Mouse (Mus musculus) neural tube, embryonic 12.5 days (tissue): Measurements from ENCODE around the gene Irf2bpl. TPM values are rescaled to one million over a fixed set of nuclear protein-coding genes. Genes with fewer than 3 reads are reported as not detected.

ENCODE experiments used
- ATAC-seq: fragments of 200-750 bp; cut with Nextera tagmentation; 2 replicates; pipeline ENCODE4 v1.8.0; 2017; ENCODE audit warnings: low read depth, mild to moderate bottlenecking, moderate TSS enrichment, moderate library complexity; ENCODE audit not compliant: low FRiP score
- H3K27ac ChIP-seq: fragments of 300-500 bp; sonication (generic); 2 replicates; pipeline ENCODE4 v1.5.1; 2016
- H3K27me3 ChIP-seq: fragments of 300-500 bp; sonication (generic); replicated peaks from 2 replicates; pipeline ENCODE4 v1.6.1; 2016; ENCODE audit warnings: mild to moderate bottlenecking
- H3K36me3 ChIP-seq: fragments of 300-500 bp; sonication (generic); 2 replicates; pipeline ENCODE4 v1.6.1; 2016; ENCODE audit warnings: mild to moderate bottlenecking
- H3K4me1 ChIP-seq: fragments of 300-500 bp; sonication (generic); 2 replicates; pipeline ENCODE4 v1.6.1; 2016
- H3K4me2 ChIP-seq: fragments of 300-500 bp; sonication (generic); replicated peaks from 2 replicates; pipeline ENCODE4 v1.6.1; 2016; ENCODE audit warnings: mild to moderate bottlenecking
- H3K4me3 ChIP-seq: fragments of 300-500 bp; sonication (generic); 2 replicates; pipeline ENCODE4 v1.5.1; 2016
- H3K9ac ChIP-seq: fragments of 300-500 bp; sonication (generic); 2 replicates; pipeline ENCODE4 v1.6.1; 2016; ENCODE audit warnings: mild to moderate bottlenecking
- H3K9me3 ChIP-seq: fragments of 300-500 bp; sonication (generic); 2 replicates; pipeline ENCODE4 v1.6.1; 2016; ENCODE audit warnings: mild to moderate bottlenecking
- WGBS: fragments of 180-500 bp; shearing (Covaris S2); methylation state at CpG from one replicate; pipeline ENCODE4 v1.1.7; 2016; 5-methylcytosine and 5-hydroxymethylcytosine counted together
- polyA plus RNA-seq: library from polyadenylated mRNA; unstranded; fragments of >200 nt; fragmentation: Nextera tagmentation; extraction: Ambion mirVana; gene quantifications from 2 replicates; pipeline ENCODE4 v1.2.1, GENCODE M21; 2016

The Irf2bpl gene
- polyA plus RNA-seq, 1 experiment from 2014 or later, result 57.2 TPM

DNA sequence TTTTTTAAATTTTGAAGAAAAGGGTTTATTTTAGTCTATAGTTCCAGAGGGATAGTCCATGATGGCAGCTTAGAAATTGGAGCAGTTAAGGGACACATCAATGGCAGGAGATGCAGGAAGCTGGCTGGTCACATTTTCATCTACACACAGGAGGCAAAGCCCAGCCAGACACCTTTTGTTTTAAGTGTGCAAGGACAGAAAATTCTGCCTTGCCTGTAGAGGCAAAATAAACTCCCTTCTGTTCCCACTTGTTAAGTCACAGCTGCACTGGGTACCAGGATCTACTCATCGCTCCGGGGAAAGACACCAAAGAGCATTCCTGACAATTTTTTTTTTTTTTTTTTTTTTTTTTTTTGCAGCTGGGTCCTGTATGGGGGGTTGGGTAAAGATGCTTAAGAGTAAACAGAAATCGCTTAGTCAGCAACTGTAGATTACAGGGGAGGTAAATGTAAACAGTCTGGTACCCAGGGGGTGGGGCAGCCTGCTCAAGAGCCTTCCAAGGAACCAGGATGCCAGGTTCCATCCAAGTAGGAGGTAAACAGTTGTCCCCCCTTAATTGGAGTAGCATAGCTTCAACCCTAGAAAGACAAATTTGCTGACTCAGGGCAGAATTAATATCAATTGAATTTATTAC lies 4.4 kb downstream of the Irf2bpl start:
- Histone ChIP-seq H3K27ac (no peak overlapping the region), H3K4me1 (peaks cover 40% of the 10 kb centered on the region), H3K9ac (no peak overlapping the region), H3K27me3 (peaks cover 3% of the 10 kb centered on the region; the same call in 1 of the 2 replicates), H3K4me2 (peak overlapping the region; percentile 87), H3K4me3 (no peak overlapping the region), H3K36me3 (no peaks in the 10 kb centered on the region), H3K9me3 (no peaks in the 10 kb centered on the region)
- WGBS, result 75% methylated on average over 3 of the region's 3 CpGs
- ATAC-seq, result no peak

DNA sequence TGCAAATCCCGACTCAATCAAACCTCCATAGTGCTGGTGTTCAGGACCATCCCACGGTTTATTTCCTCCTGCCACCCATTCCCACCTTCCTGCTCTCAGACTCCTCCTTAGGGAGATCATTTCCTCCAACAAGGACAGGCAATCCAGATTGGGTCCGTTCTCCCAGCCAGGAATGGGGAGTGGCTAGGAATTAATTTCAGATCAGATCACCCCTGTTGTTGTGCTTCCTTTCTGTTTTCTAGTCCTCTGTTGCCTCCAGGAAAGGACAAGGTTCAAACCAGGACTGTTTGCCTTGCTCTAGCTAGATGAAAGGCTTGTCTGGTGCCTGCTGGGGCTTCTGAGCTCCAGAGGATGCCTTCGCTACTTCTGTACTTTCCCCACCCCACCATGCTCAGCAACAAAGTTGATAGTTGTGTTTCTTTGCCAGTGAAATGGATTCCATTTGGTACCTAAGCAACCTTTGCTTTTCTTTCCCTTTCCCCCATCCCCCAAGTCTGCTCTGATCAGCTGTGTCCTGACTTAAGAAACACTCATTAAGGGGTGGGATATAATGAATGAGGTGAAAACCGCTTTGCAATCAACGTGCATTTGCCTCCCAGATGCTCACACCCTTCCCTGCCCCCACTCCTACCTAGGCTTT lies 5.0 kb downstream of the Irf2bpl start:
- no peak for ATAC-seq
- H3K36me3 ChIP-seq, result no peaks in the 10 kb centered on the region
- H3K9ac ChIP-seq, result no peak overlapping the region
- H3K27me3 ChIP-seq, result peaks cover 3% of the 10 kb centered on the region; the same call in 1 of the 2 replicates
- H3K27ac ChIP-seq, result 0 out of 2 replicates have a peak overlapping the region, but pooled peaks have one; percentile 20
- H3K4me1 ChIP-seq, result peaks cover 36% of the 10 kb centered on the region
- H3K4me3 ChIP-seq, result no peak overlapping the region
- H3K9me3 ChIP-seq, result no peaks in the 10 kb centered on the region
- peak overlapping the region; percentile 87 for H3K4me2 ChIP-seq
- 55% methylated on average over 6 of the region's 6 CpGs for WGBS

DNA sequence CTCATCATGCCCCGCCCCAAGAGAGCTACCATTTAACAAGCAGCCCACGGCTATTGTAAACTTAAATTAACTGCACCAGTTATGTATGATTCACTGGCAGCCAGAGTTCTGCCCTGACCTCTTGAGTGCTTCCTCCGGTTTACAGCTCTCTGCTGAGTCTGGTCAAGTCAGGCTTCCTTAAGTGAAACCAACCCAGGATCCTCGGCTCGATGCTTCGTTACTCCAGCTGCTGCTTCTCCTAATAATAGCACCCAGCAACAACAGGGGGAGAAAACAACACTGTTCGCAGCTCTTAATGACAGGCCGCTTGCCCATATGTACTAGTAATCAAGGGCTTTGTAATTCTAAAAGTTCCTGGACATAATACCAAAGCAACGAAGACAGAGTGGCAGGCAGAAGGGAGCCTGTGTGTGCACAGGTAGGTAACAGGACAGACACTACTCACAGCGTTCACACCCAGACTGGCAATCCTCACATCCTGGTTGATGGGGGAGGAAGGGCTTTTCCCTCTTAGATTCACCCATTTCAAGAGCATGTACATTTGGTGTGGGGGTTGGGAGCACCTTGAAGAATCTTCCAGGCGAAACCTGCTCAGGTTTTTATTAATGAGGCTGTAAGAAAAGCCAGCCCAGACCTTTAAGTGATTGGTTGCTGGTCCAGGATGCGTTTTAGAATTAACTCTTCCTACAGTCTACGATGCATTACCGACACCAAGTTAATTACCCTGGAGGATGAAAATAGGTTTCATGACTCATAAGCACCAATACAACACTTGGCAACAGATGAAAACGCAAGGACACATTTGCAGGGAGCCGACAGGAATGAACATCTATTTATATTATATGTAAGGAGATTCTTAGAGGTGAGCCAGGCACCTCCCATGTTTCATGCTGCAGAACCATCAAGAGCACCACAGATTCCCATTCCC lies 5.9 kb downstream of the Irf2bpl start:
- peak overlapping the region; percentile 87; the same call in 1 of the 2 replicates for H3K4me2 ChIP-seq
- 61% methylated on average over 16 of the region's 16 CpGs for WGBS
- H3K27me3 ChIP-seq, result peaks cover 3% of the 10 kb centered on the region; the same call in 1 of the 2 replicates
- H3K36me3 ChIP-seq, result no peaks in the 10 kb centered on the region
- H3K9me3 ChIP-seq, result no peaks in the 10 kb centered on the region
- H3K9ac ChIP-seq, result no peak overlapping the region
- H3K4me1 ChIP-seq, result peaks cover 34% of the 10 kb centered on the region
- no peak for ATAC-seq
- H3K4me3 ChIP-seq, result no peak overlapping the region
- H3K27ac ChIP-seq, result 0 out of 2 replicates have a peak overlapping the region, but pooled peaks have one; percentile 20

DNA sequence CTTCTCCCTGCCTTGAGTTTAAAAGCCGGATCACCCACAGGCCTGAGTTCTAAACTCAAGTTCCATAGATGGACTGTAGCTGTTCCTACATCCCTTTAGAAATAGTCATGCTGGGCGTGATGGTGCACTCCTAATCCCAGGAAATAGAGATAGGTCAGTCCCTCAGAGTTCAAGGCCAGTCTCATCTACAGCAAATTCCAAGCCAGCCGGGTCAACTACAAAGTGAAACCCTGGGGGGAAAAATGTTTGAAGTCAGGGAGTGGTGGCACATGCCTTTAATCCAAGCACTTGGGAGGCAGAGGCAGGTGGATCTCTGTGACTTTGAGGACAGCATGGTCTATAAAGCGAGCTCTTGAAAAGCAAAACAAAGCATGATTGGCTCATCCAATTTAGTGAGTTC lies 7.6 kb downstream of the Irf2bpl start:
- Histone ChIP-seq H3K9ac (no peak overlapping the region), H3K27me3 (no peaks in the 10 kb centered on the region; the same call in 1 of the 2 replicates), H3K4me2 (no peak overlapping the region), H3K27ac (no peak overlapping the region), H3K4me3 (no peak overlapping the region), H3K36me3 (no peaks in the 10 kb centered on the region), H3K9me3 (no peaks in the 10 kb centered on the region), H3K4me1 (peaks cover 25% of the 10 kb centered on the region)
- no peak for ATAC-seq
- 91% methylated on average over 4 of the region's 4 CpGs for WGBS

DNA sequence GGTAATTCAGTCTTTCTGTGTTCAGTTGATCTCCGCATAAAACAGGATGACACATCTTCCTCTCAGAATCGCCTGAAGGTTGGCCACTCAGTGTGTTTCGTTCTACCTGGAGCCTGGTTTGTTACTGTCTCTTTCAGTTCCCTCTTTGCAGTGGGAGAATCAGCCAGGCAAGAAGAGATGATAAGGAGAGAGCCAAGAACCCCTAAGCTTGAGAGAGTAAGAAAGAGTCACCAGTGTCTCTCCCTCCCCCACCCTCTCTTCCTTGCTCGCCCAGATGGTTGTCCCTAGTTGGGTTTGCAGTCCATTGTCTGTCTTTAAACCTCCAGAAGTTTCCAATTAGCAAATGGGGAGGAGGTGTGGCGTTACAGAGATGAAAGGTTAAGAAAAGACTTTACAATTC lies 8.5 kb downstream of the Irf2bpl start:
- no peak overlapping the region for H3K27ac ChIP-seq
- no peaks in the 10 kb centered on the region for H3K9me3 ChIP-seq
- H3K27me3 ChIP-seq, result no peaks in the 10 kb centered on the region; the same call in 1 of the 2 replicates
- no peak for ATAC-seq
- peaks cover 20% of the 10 kb centered on the region for H3K4me1 ChIP-seq
- H3K4me2 ChIP-seq, result no peak overlapping the region
- no peaks in the 10 kb centered on the region for H3K36me3 ChIP-seq
- H3K4me3 ChIP-seq, result no peak overlapping the region
- WGBS, result 81% methylated on average over 5 of the region's 5 CpGs
- no peak overlapping the region for H3K9ac ChIP-seq

DNA sequence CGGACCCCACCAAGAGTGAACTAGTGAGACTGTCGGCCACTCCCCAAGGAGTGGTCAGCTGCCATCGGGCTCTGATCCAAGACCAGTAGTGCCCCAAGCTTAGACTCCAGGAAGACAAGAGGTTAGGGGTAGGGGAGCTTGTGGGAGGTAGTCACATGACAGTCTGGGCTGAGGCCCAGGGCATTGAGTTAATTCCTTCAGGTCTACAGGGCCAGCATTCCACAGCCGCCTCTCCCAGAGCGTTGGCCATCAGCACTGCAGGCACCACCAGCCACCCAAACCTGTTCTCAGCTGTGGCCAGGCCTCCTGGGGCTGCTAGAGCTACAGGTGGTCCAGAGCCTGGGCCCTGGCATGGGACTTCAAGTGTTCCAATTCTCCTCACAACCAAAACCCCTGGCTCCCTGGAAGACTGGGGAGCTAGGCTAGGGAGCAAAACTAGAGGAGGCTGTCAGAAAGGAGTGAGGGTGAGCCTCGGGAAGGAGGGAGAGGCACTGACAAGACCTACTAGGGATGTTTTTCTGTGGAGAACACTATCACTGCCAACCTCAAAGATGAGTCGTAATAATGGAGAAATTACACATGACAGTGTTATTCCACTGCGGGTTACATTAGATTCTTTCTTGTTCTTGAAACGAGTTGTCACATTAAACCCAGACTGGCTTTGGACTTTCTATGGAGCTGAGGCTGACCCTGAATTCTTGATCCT lies 12.1 kb downstream of the Irf2bpl start:
- H3K4me3 ChIP-seq, result no peak overlapping the region
- 81% methylated on average over 9 of the region's 9 CpGs for WGBS
- 0 out of 2 replicates have a peak, but pooled peaks cover under 1% of the 10 kb centered on the region for H3K4me1 ChIP-seq
- H3K27ac ChIP-seq, result no peak overlapping the region
- no peak overlapping the region for H3K4me2 ChIP-seq
- no peak for ATAC-seq
- peaks cover 4% of the 10 kb centered on the region; the same call in 1 of the 2 replicates for H3K9me3 ChIP-seq
- H3K27me3 ChIP-seq, result peaks cover 4% of the 10 kb centered on the region; the same call in 1 of the 2 replicates
- H3K9ac ChIP-seq, result no peak overlapping the region
- no peaks in the 10 kb centered on the region for H3K36me3 ChIP-seq

DNA sequence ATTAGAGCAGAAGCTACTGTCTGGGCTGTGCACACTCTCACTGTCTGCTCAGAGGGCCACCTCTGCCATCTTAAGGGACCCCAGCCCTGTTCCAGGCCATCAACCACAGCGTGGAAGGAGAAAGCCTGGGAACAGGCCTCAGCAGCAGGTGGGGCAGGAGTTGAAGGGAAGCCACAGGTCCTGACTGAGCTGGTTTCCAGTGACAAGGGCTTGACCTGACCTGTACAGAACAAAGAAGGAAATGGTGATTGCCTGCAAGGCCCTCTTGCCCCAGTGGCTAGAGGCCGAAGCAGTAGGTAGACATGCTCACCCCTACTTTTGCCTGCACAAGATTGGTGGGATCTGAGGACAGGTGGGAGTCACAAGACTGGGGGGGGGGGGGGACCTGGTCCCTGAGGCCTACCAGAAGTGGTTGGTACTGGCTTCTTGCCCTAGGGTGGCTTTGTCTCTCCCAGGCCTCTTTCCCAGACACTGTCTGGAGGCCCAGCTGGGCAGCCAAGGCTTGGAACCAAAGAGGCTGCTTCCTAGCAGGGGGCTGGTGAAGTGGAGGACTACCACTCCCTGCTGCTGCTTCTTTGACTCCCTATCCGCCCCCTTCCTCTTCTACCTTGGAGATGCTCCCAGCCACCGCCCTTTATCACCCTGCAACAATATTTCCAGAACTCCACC lies 12.8 kb downstream of the Irf2bpl start:
- Histone ChIP-seq H3K9ac (no peak overlapping the region), H3K9me3 (peaks cover 4% of the 10 kb centered on the region; the same call in 1 of the 2 replicates), H3K4me3 (no peak overlapping the region), H3K4me1 (0 out of 2 replicates have a peak, but pooled peaks cover 3% of the 10 kb centered on the region), H3K36me3 (no peaks in the 10 kb centered on the region), H3K27ac (no peak overlapping the region), H3K4me2 (no peak overlapping the region), H3K27me3 (peaks cover 4% of the 10 kb centered on the region; the same call in 1 of the 2 replicates)
- 87% methylated on average over 4 of the region's 4 CpGs for WGBS
- ATAC-seq, result no peak

DNA sequence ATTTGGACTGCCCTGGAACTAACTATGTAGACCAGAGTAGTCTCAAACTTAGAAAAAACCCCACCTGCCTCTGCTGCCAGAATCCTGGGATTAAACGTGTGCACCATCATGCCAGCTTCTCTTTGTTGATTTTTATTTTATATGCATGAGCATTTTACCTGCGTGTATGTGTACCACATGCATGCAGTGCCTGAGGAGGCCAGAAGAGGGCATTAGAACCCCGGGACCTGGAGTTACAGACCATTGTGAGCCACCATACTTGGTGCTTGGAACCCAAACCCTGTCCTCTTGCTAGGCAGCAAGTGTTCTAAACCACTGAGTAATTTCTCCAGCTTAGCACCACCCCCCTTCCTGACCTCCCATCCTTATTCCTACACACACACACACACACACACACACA lies 13.6 kb downstream of the Irf2bpl start:
- ATAC-seq, result no peak
- H3K36me3 ChIP-seq, result no peaks in the 10 kb centered on the region
- no peak overlapping the region for H3K27ac ChIP-seq
- no peak overlapping the region for H3K4me3 ChIP-seq
- H3K9me3 ChIP-seq, result peaks cover 4% of the 10 kb centered on the region; the same call in 1 of the 2 replicates
- H3K27me3 ChIP-seq, result 0 out of 2 replicates have a peak, but pooled peaks cover 4% of the 10 kb centered on the region
- H3K9ac ChIP-seq, result no peak overlapping the region
- no peak overlapping the region for H3K4me2 ChIP-seq
- 0 out of 2 replicates have a peak, but pooled peaks cover 3% of the 10 kb centered on the region for H3K4me1 ChIP-seq
- WGBS, result 87% methylated on average over 3 of the region's 3 CpGs

DNA sequence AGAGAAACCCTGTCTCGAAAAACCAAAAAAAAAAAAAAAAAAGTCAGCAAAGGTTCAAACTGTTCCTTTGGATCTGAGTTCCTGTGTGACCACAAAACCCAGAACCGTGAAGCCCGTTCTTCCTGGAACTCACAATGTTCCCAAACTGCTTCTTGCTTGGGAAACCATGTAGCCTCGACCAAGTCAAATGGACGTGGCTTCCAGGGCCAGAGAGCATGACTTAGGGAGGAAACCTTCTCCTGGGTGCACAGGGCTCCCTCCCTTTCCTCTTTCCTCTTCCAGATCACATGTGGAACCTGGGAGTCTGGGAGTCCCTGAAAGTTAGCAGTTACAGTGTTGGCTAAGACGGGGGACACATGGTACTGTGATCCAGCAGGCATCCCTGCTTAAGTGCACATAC lies 14.8 kb downstream of the Irf2bpl start:
- H3K27me3 ChIP-seq, result 0 out of 2 replicates have a peak, but pooled peaks cover 4% of the 10 kb centered on the region
- H3K9me3 ChIP-seq, result peaks cover 4% of the 10 kb centered on the region; the same call in 1 of the 2 replicates
- H3K27ac ChIP-seq, result no peak overlapping the region
- no peak for ATAC-seq
- 0 out of 2 replicates have a peak, but pooled peaks cover 3% of the 10 kb centered on the region for H3K4me1 ChIP-seq
- 89% methylated on average over 6 of the region's 6 CpGs for WGBS
- no peak overlapping the region for H3K9ac ChIP-seq
- no peak overlapping the region for H3K4me2 ChIP-seq
- no peak overlapping the region for H3K4me3 ChIP-seq
- H3K36me3 ChIP-seq, result no peaks in the 10 kb centered on the region

DNA sequence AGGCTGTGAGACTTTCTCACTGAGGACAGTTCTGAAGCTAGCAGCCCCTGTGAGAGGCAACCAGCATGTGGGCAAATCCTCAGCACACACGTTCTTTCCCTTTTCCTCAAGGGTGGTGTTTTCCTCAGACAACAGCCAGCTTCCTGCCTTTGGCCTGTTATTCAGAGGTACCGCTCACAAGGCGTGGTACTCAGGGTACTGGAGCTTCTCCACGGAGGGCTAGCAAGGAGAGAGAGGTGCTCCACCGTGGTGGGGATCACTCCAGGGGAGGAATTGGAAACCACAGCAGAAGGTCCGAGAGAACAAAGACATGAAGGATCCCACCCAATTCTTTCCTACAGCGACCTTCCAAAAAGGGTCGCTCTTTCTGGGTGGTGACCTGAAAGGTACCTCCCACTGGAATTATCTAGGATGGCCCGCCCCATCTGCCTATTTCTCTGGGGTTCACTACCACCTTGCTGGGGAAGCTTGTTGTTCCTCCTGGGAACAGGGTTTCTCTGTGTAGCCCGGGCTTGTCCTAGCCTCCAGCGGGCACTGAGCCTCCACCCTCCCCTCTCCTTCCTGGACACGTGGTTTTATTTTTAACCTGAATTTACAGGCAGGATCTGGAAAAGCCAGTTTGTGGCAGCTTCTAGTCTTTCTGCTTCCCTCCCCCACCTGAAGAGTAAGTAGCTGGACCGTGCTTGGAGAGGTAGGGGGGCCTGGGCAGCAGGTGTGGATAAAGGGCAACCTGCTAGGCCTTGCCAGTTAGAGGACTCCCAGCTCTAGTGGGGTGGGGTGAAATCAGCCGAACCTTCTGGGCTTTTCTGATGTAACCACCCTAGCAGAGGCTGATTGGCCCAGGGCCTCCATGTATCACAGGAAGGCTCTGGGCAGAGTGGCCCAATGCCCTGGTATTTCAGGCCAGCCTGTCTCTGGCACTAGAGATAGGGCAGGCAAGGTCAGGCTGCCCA lies 17.1 kb downstream of the Irf2bpl start:
- no peaks in the 10 kb centered on the region for H3K36me3 ChIP-seq
- 0 out of 2 replicates have a peak, but pooled peaks cover 4% of the 10 kb centered on the region for H3K27me3 ChIP-seq
- H3K4me1 ChIP-seq, result 0 out of 2 replicates have a peak, but pooled peaks cover 3% of the 10 kb centered on the region
- ATAC-seq, result no peak
- H3K4me3 ChIP-seq, result no peak overlapping the region
- H3K9ac ChIP-seq, result no peak overlapping the region
- H3K27ac ChIP-seq, result no peak overlapping the region
- H3K9me3 ChIP-seq, result peaks cover 4% of the 10 kb centered on the region; the same call in 1 of the 2 replicates
- no peak overlapping the region for H3K4me2 ChIP-seq
- 58% methylated on average over 14 of the region's 14 CpGs for WGBS
